Mouse (Mus musculus): ENCODE measurements around the gene Rnf5. TPM values are rescaled to one million over a fixed set of nuclear protein-coding genes. Genes with fewer than 3 reads are reported as not detected.

The Rnf5 gene
- polyA plus RNA-seq, 1 experiment from 2014 or later: 84.9 TPM

- no peak for DNase-seq
Measured at GRCm38 (mm10) chr17:34561200-34561599, 42.3 kb downstream of the Rnf5 start.

DNA sequence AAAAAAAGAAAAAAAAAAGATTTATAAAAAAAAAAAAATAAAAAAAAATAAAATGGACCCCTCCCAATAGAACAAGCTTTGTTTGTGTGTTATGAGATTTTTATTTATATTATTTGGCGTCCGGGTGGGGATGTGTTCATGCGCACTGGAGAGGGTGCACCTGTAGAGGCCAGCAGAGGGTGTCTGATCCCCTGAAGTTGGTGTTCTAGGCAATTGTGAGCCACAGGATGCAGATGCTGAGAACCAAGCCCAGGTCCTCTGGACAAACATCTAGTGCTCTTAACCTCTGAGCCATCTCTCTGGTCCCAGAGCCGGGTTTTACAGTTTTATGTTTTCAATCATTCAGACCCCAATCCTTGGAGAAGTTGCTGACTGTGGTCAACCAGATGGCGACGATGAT, 43.1 kb downstream of the Rnf5 start:
- Histone ChIP-seq H3K27me3 (ENCODE audit: insufficient read depth, low read length) (no peaks in the 10 kb centered on the region), H3K9ac (no peak overlapping the region), H3K4me3 (ENCODE audit: low read depth, low read length) (no peak overlapping the region), H3K27ac (ENCODE audit: low read depth) (no peak overlapping the region), H3K9me3 (ENCODE audit: low read depth, low read length) (no peaks in the 10 kb centered on the region), H3K4me1 (ENCODE audit: insufficient read depth) (0 out of 2 replicates have a peak, but pooled peaks cover 6% of the 10 kb centered on the region), H3K4me2 (no peak overlapping the region), H3K36me3 (ENCODE audit: insufficient read depth) (no peaks in the 10 kb centered on the region)
- ATAC-seq (ENCODE audit: insufficient read depth) (no peak), DNase-seq (no peak)
- 87% methylated on average over 6 of the region's 6 CpGs for WGBS
- no peak for TF ChIP-seq CTCF (IDR thresholded peaks at IDR 0.05; ENCODE audit: low read depth)

More at GRCm38 (mm10) chr17:34561200-34561599, 42.3 kb downstream of the Rnf5 start:
- H3K27ac ChIP-seq (ENCODE audit: low read depth): no peak overlapping the region
- H3K27me3 ChIP-seq (ENCODE audit: insufficient read depth, low read length): no peaks in the 10 kb centered on the region
- ATAC-seq (ENCODE audit: insufficient read depth): no peak
- 0 out of 2 replicates have a peak overlapping the region, but pooled peaks have one; percentile 18 for H3K4me2 ChIP-seq
- no peak overlapping the region for H3K9ac ChIP-seq
- TF ChIP-seq CTCF (IDR thresholded peaks at IDR 0.05; ENCODE audit: low read depth): no peak
- no peak overlapping the region for H3K4me3 ChIP-seq (ENCODE audit: low read depth, low read length)
- WGBS: 41% methylated on average over 8 of the region's 8 CpGs
- no peaks in the 10 kb centered on the region for H3K9me3 ChIP-seq (ENCODE audit: low read depth, low read length)
- no peaks in the 10 kb centered on the region for H3K36me3 ChIP-seq (ENCODE audit: insufficient read depth)
- 0 out of 2 replicates have a peak, but pooled peaks cover 6% of the 10 kb centered on the region for H3K4me1 ChIP-seq (ENCODE audit: insufficient read depth)

DNA sequence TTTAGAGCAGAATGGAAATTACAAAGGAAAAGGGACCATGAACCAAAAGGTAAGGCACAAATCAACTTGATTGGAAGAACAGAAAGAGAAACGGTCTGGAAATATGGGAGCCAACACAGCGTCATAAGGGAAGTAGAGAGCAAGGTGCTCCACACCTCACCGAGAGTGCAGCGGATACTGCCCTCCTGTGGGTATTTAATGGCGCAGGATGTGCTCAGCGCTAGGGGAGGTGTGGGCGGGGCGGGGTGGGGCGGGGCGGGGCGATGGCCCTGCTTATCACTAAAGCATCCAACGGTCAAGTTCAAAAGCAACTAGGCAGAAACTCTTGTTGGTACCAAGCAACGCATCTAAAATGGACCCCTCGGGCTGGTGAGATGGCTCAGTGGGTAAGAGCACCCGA, 43.6 kb downstream of the Rnf5 start:
- DNase-seq (no peak), ATAC-seq (ENCODE audit: insufficient read depth) (no peak)
- Histone ChIP-seq H3K27me3 (ENCODE audit: insufficient read depth, low read length) (no peaks in the 10 kb centered on the region), H3K9me3 (ENCODE audit: low read depth, low read length) (no peaks in the 10 kb centered on the region), H3K9ac (no peak overlapping the region), H3K27ac (ENCODE audit: low read depth) (no peak overlapping the region), H3K36me3 (ENCODE audit: insufficient read depth) (no peaks in the 10 kb centered on the region), H3K4me1 (ENCODE audit: insufficient read depth) (0 out of 2 replicates have a peak, but pooled peaks cover 6% of the 10 kb centered on the region), H3K4me3 (ENCODE audit: low read depth, low read length) (no peak overlapping the region), H3K4me2 (no peak overlapping the region)
- no peak; the same call in 1 of the 2 replicates for TF ChIP-seq CTCF (IDR thresholded peaks at IDR 0.05; ENCODE audit: low read depth)
- WGBS: 26% methylated on average over 15 of the region's 15 CpGs

DNA sequence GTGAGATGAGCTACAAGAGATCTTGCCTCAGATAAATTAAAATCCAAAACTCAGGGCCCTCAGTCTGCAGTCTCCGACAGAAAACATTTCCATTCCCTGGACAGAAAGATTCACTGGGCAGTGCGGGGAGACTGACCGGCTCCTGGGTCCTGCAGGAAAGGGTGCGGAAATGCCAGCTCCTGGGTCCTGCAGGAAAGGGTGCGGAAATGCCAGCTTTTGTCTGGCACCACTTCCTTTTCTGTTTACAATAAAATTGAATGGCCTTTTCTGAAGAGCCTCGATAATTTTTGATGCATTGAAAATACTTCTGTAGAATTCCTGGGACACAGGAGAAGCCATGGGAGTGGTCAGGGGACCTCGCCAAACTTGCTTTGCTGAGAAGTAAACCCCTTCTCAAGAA, 44.4 kb downstream of the Rnf5 start:
- no peak overlapping the region for H3K4me3 ChIP-seq (ENCODE audit: low read depth, low read length)
- no peak overlapping the region for H3K4me2 ChIP-seq
- no peak for TF ChIP-seq CTCF (IDR thresholded peaks at IDR 0.05; ENCODE audit: low read depth)
- WGBS: 72% methylated on average over 7 of the region's 7 CpGs
- H3K9me3 ChIP-seq (ENCODE audit: low read depth, low read length): no peaks in the 10 kb centered on the region
- ATAC-seq (ENCODE audit: insufficient read depth): no peak
- H3K9ac ChIP-seq: no peak overlapping the region
- no peaks in the 10 kb centered on the region for H3K36me3 ChIP-seq (ENCODE audit: insufficient read depth)
- H3K4me1 ChIP-seq (ENCODE audit: insufficient read depth): 0 out of 2 replicates have a peak, but pooled peaks cover under 1% of the 10 kb centered on the region
- no peak overlapping the region for H3K27ac ChIP-seq (ENCODE audit: low read depth)
- DNase-seq: no peak
- no peaks in the 10 kb centered on the region for H3K27me3 ChIP-seq (ENCODE audit: insufficient read depth, low read length)

GRCm38 (mm10) chr17:34557411-34557810, 46.1 kb downstream of the Rnf5 start:
- ATAC-seq (ENCODE audit: insufficient read depth) (no peak), DNase-seq (no peak)
- Histone ChIP-seq H3K4me3 (ENCODE audit: low read depth, low read length) (no peak overlapping the region), H3K4me1 (ENCODE audit: insufficient read depth) (no peaks in the 10 kb centered on the region), H3K36me3 (ENCODE audit: insufficient read depth) (no peaks in the 10 kb centered on the region), H3K9ac (no peak overlapping the region), H3K4me2 (no peak overlapping the region), H3K9me3 (ENCODE audit: low read depth, low read length) (no peaks in the 10 kb centered on the region), H3K27ac (ENCODE audit: low read depth) (no peak overlapping the region), H3K27me3 (ENCODE audit: insufficient read depth, low read length) (no peaks in the 10 kb centered on the region)
- WGBS: 66% methylated on average over 11 of the region's 11 CpGs
- TF ChIP-seq CTCF (IDR thresholded peaks at IDR 0.05; ENCODE audit: low read depth): no peak

- Histone ChIP-seq H3K9ac (no peak overlapping the region), H3K4me1 (ENCODE audit: insufficient read depth) (no peaks in the 10 kb centered on the region), H3K36me3 (ENCODE audit: insufficient read depth) (no peaks in the 10 kb centered on the region), H3K9me3 (ENCODE audit: low read depth, low read length) (no peaks in the 10 kb centered on the region), H3K27ac (ENCODE audit: low read depth) (no peak overlapping the region), H3K4me3 (ENCODE audit: low read depth, low read length) (no peak overlapping the region), H3K27me3 (ENCODE audit: insufficient read depth, low read length) (no peaks in the 10 kb centered on the region), H3K4me2 (no peak overlapping the region)
- TF ChIP-seq CTCF (IDR thresholded peaks at IDR 0.05; ENCODE audit: low read depth): no peak
- no peak for DNase-seq
- ATAC-seq (ENCODE audit: insufficient read depth): no peak
- WGBS: 77% methylated on average over 8 of the region's 8 CpGs
Measured at GRCm38 (mm10) chr17:34556406-34556805, 47.1 kb downstream of the Rnf5 start.

DNA sequence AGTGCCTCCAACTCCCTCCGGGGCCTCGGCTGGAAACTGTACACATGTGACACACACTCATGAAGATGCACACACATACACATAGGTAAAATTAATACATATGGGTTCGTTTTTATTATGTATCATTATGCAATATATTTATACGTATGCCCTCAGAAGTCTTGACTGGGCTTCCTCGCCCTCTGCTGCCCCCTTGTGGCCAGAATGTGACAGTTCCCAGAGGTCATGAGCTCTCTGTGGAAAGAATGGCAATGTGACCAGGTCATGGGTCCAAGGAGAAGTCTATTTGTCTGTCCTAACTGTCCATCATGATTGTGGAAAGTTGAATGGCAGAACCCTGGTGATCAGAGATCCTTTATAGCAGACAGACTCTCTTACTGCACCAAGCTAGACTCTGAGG, 48.0 kb downstream of the Rnf5 start:
- 13% methylated on average over 5 of the region's 5 CpGs for WGBS
- Histone ChIP-seq H3K4me3 (ENCODE audit: low read depth, low read length) (no peak overlapping the region), H3K27me3 (ENCODE audit: insufficient read depth, low read length) (no peaks in the 10 kb centered on the region), H3K27ac (ENCODE audit: low read depth) (no peak overlapping the region), H3K4me2 (no peak overlapping the region), H3K9me3 (ENCODE audit: low read depth, low read length) (no peaks in the 10 kb centered on the region), H3K4me1 (ENCODE audit: insufficient read depth) (no peaks in the 10 kb centered on the region), H3K36me3 (ENCODE audit: insufficient read depth) (no peaks in the 10 kb centered on the region), H3K9ac (no peak overlapping the region)
- peak; percentile 28; the same call in 1 of the 2 replicates for ATAC-seq (ENCODE audit: insufficient read depth)
- TF ChIP-seq CTCF (IDR thresholded peaks at IDR 0.05; ENCODE audit: low read depth): peak; percentile 95
- DNase-seq: peak; percentile 86

Other genes with a start within 250 kb of the Rnf5 start
- gene Btnl2, start 248.9 kb downstream of the Rnf5 start, polyA plus RNA-seq (2014; fragmentation: Nextera tagmentation; extraction: Ambion mirVana): 0.07 and 0.20 TPM in 2 replicates
- gene Btnl1, start 226.6 kb downstream of the Rnf5 start, polyA plus RNA-seq (2014; fragmentation: Nextera tagmentation; extraction: Ambion mirVana): not detected in 2 replicates
- gene BC051142, start 204.9 kb downstream of the Rnf5 start, polyA plus RNA-seq (2014; fragmentation: Nextera tagmentation; extraction: Ambion mirVana): 0.54 TPM in 1 of 2 replicates, not detected in the other
- not detected in 2 replicates for gene Btnl4, start 126.4 kb downstream of the Rnf5 start, polyA plus RNA-seq (2014; fragmentation: Nextera tagmentation; extraction: Ambion mirVana)
- gene Btnl6, start 86.3 kb downstream of the Rnf5 start, polyA plus RNA-seq (2014; fragmentation: Nextera tagmentation; extraction: Ambion mirVana): not detected in 2 replicates
- 8.5 and 9.0 TPM in 2 replicates for gene Notch4, start 39.4 kb downstream of the Rnf5 start, polyA plus RNA-seq (2014; fragmentation: Nextera tagmentation; extraction: Ambion mirVana)
- gene Gpsm3, start 13.9 kb downstream of the Rnf5 start, polyA plus RNA-seq (2014; fragmentation: Nextera tagmentation; extraction: Ambion mirVana): 13.6 and 14.5 TPM in 2 replicates
- gene Pbx2, start 12.4 kb downstream of the Rnf5 start, polyA plus RNA-seq (2014; fragmentation: Nextera tagmentation; extraction: Ambion mirVana): 10.1 and 10.4 TPM in 2 replicates
- gene Ager, start 5.8 kb downstream of the Rnf5 start, polyA plus RNA-seq (2014; fragmentation: Nextera tagmentation; extraction: Ambion mirVana): 64.7 and 74.6 TPM in 2 replicates
- 52.5 and 54.1 TPM in 2 replicates for gene Agpat1, start 572 bp upstream of the Rnf5 start, polyA plus RNA-seq (2014; fragmentation: Nextera tagmentation; extraction: Ambion mirVana)
- gene Egfl8, start 12.3 kb upstream of the Rnf5 start, polyA plus RNA-seq (2014; fragmentation: Nextera tagmentation; extraction: Ambion mirVana): 1.5 and 2.1 TPM in 2 replicates
- 24.5 and 25.6 TPM in 2 replicates for gene Ppt2, start 24.8 kb upstream of the Rnf5 start, polyA plus RNA-seq (2014; fragmentation: Nextera tagmentation; extraction: Ambion mirVana)
- gene Prrt1, start 25.8 kb upstream of the Rnf5 start, polyA plus RNA-seq (2014; fragmentation: Nextera tagmentation; extraction: Ambion mirVana): 0.14 TPM in 1 of 2 replicates, not detected in the other
- gene Fkbpl, start 41.1 kb upstream of the Rnf5 start, polyA plus RNA-seq (2014; fragmentation: Nextera tagmentation; extraction: Ambion mirVana): 9.7 and 11.1 TPM in 2 replicates
- gene Atf6b, start 43.5 kb upstream of the Rnf5 start, polyA plus RNA-seq (2014; fragmentation: Nextera tagmentation; extraction: Ambion mirVana): 66.5 and 74.8 TPM in 2 replicates
- gene Tnxb, start 66.8 kb upstream of the Rnf5 start, polyA plus RNA-seq (2014; fragmentation: Nextera tagmentation; extraction: Ambion mirVana): 0.38 and 0.45 TPM in 2 replicates
- not detected in 2 replicates for gene C4b, start 140.2 kb upstream of the Rnf5 start, polyA plus RNA-seq (2014; fragmentation: Nextera tagmentation; extraction: Ambion mirVana)
- gene Cyp21a1, start 200.9 kb upstream of the Rnf5 start, polyA plus RNA-seq (2014; fragmentation: Nextera tagmentation; extraction: Ambion mirVana): not detected in 2 replicates
- gene Stk19, start 233.3 kb upstream of the Rnf5 start, polyA plus RNA-seq (2014; fragmentation: Nextera tagmentation; extraction: Ambion mirVana): 22.2 and 25.0 TPM in 2 replicates
- gene Dxo, start 233.3 kb upstream of the Rnf5 start, polyA plus RNA-seq (2014; fragmentation: Nextera tagmentation; extraction: Ambion mirVana): 56.0 and 71.5 TPM in 2 replicates
- 44.6 and 50.3 TPM in 2 replicates for gene Skiv2l, start 246.5 kb upstream of the Rnf5 start, polyA plus RNA-seq (2014; fragmentation: Nextera tagmentation; extraction: Ambion mirVana)
- gene Nelfe, start 246.7 kb upstream of the Rnf5 start, polyA plus RNA-seq (2014; fragmentation: Nextera tagmentation; extraction: Ambion mirVana): 110 and 115 TPM in 2 replicates

Measured in lung, embryonic 14.5 days (tissue).